Comparison of ENCODE assay signal across 12 mouse cellular contexts in genomic region chr15:83495787-83496367, GRCm38 (mm10). TPM values are rescaled to one million over a fixed set of nuclear protein-coding genes. Genes with fewer than 3 reads are reported as not detected.
DNase-seq lines count a peak whose midpoint lies in the region; ATAC-seq and TF ChIP-seq lines count a peak whose summit lies in the region.
"Had no signal": no experiment of that assay in that cellular context is flagged by ENCODE, and none has a peak within 500 bp of the region (broad histone marks: within the 10 kb centered on the region; RNA-seq: fewer than 3 reads in every experiment).

No protein-coding gene starts in this region.

- ATAC-seq in hindbrain, embryonic 13.5 days (ENCODE audit: low FRiP score), result no peak
- peak; percentile 79 for ATAC-seq in liver, embryonic 12.5 days
- ATAC-seq in inflammation-experienced regulatory T-cells, adult 6 months, result no peak
- ATAC-seq: midbrain, embryonic 13.5 days had no signal

- H3K9ac ChIP-seq in hindbrain, embryonic 13.5 days, result no peak overlapping the region
- peak overlapping the region; percentile 39 for H3K9ac ChIP-seq in ES-E14 (ENCODE audit: insufficient read depth, low read depth, low read length, poor library complexity, severe bottlenecking)
- H3K9ac ChIP-seq in liver, embryonic 12.5 days, result peak overlapping the region; percentile 49
- H3K9ac ChIP-seq: midbrain, embryonic 13.5 days had no signal

- H3K36me3 ChIP-seq in hindbrain, embryonic 10.5 days, result peaks cover 98% of the 10 kb centered on the region
- peaks cover 99% of the 10 kb centered on the region for H3K36me3 ChIP-seq in hindbrain, embryonic 13.5 days
- H3K36me3 ChIP-seq in ES-E14 (ENCODE audit: control insufficient read depth, insufficient read depth, low read length, poor library complexity, severe bottlenecking), result peaks cover 7% of the 10 kb centered on the region; the same call in 1 of the 2 replicates
- H3K36me3 ChIP-seq in liver, embryonic 12.5 days, result peaks cover 19% of the 10 kb centered on the region

- H3K4me3 ChIP-seq in hindbrain, embryonic 10.5 days, result peak overlapping the region; percentile 9
- H3K4me3 ChIP-seq in hindbrain, embryonic 13.5 days, result no peak overlapping the region
- H3K4me3 ChIP-seq in ES-E14 (ENCODE audit: insufficient read depth in 1 of 2, low read depth in 1 of 2, low read length in 2 of 2, poor library complexity in 1 of 2, severe bottlenecking in 1 of 2), result peak overlapping the region; percentile 5 to 21; a peak in 2 of 4 replicates
- peak overlapping the region; percentile 42 for H3K4me3 ChIP-seq in liver, embryonic 12.5 days
- H3K4me3 ChIP-seq: midbrain, embryonic 13.5 days had no signal

- H3K27ac ChIP-seq in hindbrain, embryonic 10.5 days, result no peak overlapping the region
- no peak overlapping the region for H3K27ac ChIP-seq in hindbrain, embryonic 13.5 days
- H3K27ac ChIP-seq in ES-E14 (ENCODE audit: insufficient read depth, low read depth, low read length, poor library complexity, severe bottlenecking), result no peak overlapping the region
- H3K27ac ChIP-seq in liver, embryonic 12.5 days, result peak overlapping the region; percentile 60
- H3K27ac ChIP-seq: midbrain, embryonic 13.5 days had no signal

- no peaks in the 10 kb centered on the region for H3K9me3 ChIP-seq in hindbrain, embryonic 10.5 days
- H3K9me3 ChIP-seq in hindbrain, embryonic 13.5 days, result no peaks in the 10 kb centered on the region
- H3K9me3 ChIP-seq in ES-E14 (ENCODE audit: control insufficient read depth, insufficient read depth, low read depth, low read length), result no peaks in the 10 kb centered on the region
- no peaks in the 10 kb centered on the region for H3K9me3 ChIP-seq in liver, embryonic 12.5 days (replicated peaks)
- H3K9me3 ChIP-seq: midbrain, embryonic 13.5 days had no signal

- DNase-seq in hindbrain, embryonic 10.5 days (ENCODE audit: low spot score), result peak; percentile 10
- no peak for DNase-seq in ES-E14 (ENCODE audit: low read depth, low spot score)
- DNase-seq in adrenal gland, postnatal 10 days, result peak; percentile 17
- no peak for DNase-seq in urinary bladder, adult 18-20 months (ENCODE audit: low spot score in 2 of 2)
- DNase-seq: cerebellum, adult 11-12 months; kidney, adult 11 months; lung, postnatal 10 days had no signal

- WGBS in hindbrain, embryonic 10.5 days, result 65% methylated on average over 22 of the region's 22 CpGs
- WGBS in hindbrain, embryonic 13.5 days, result 51% methylated on average over 22 of the region's 22 CpGs
- 51% methylated on average over 22 of the region's 22 CpGs for WGBS in liver, embryonic 12.5 days (ENCODE audit: insufficient replicate concordance)

- no peaks in the 10 kb centered on the region for H3K27me3 ChIP-seq in hindbrain, embryonic 10.5 days (ENCODE audit: insufficient read depth, poor library complexity, severe bottlenecking)
- H3K27me3 ChIP-seq in hindbrain, embryonic 13.5 days, result no peaks in the 10 kb centered on the region
- H3K27me3 ChIP-seq in liver, embryonic 12.5 days (replicated peaks), result no peaks in the 10 kb centered on the region
- H3K27me3 ChIP-seq: midbrain, embryonic 13.5 days had no signal

- H3K4me2 ChIP-seq in hindbrain, embryonic 13.5 days, result no peak overlapping the region
- peak overlapping the region; percentile 60 for H3K4me2 ChIP-seq in liver, embryonic 12.5 days
- H3K4me2 ChIP-seq: midbrain, embryonic 13.5 days had no signal

- in situ Hi-C loops in ES-E14 (cut with MboI; ENCODE audit: low sequenced_read_pairs in 2 of 2, unreplicated experiment in 2 of 2), result no loop called here

- H3K4me1 ChIP-seq in hindbrain, embryonic 10.5 days (replicated peaks), result no peaks in the 10 kb centered on the region; the same call in 1 of the 2 replicates
- no peaks in the 10 kb centered on the region for H3K4me1 ChIP-seq in hindbrain, embryonic 13.5 days (replicated peaks)
- H3K4me1 ChIP-seq in ES-E14 (ENCODE audit: control insufficient read depth in 2 of 2, insufficient read depth in 2 of 2, low read length in 2 of 2, poor library complexity in 1 of 2), result peaks cover 0 to 4% of the 10 kb centered on the region in 2 experiments; a peak in 2 of 4 replicates
- peaks cover 25% of the 10 kb centered on the region for H3K4me1 ChIP-seq in liver, embryonic 12.5 days
- H3K4me1 ChIP-seq: midbrain, embryonic 13.5 days had no signal

TF ChIP-seq in ES-E14, 5 proteins besides CTCF, POLR2A, EP300 and RAD21:
- no peak for TF ChIP-seq ZC3H11A (IDR thresholded peaks at IDR 0.05; ENCODE audit: borderline replicate concordance, low read depth, low read length)
- TF ChIP-seq CHD2 (IDR thresholded peaks at IDR 0.05; ENCODE audit: low read depth, low read length), result no peak
- peak; percentile 93 for TF ChIP-seq ZNF384 (IDR thresholded peaks at IDR 0.05; ENCODE audit: low read depth, low read length)

RNA-seq across cellular contexts. Expression of gene Ttll1, which starts 14.8 kb away (rescaled TPM):
- polyA plus RNA-seq in hindbrain, embryonic 10.5 days (2016; fragmentation: Nextera tagmentation; extraction: Ambion mirVana), result 38.0 and 50.4 TPM in 2 replicates
- polyA plus RNA-seq in hindbrain, embryonic 13.5 days (2015; fragmentation: Nextera tagmentation; extraction: Ambion mirVana), result 112 and 113 TPM in 2 replicates
- total RNA-seq in ES-E14 (2012; rRNA removed), result 5.3 and 7.2 TPM in 2 replicates
- total RNA-seq in adrenal gland, postnatal 10 days (2021), result 1 to 10 TPM; 7.0 to 9.5 TPM
- 9.6 and 10.0 TPM in 2 replicates for polyA plus RNA-seq in liver, embryonic 12.5 days (2016; fragmentation: Nextera tagmentation; extraction: Ambion mirVana)
- polyA plus RNA-seq in inflammation-experienced regulatory T-cells, adult 6 months (2017; shearing (Covaris generic)), result 10 to 100 TPM in 1 of 3 experiments, 1 to 10 TPM in 2; 6.8 to 11.7 (median 9.6) TPM

RNA-seq across cellular contexts. Expression of gene Bik, which starts 30.8 kb away (rescaled TPM):
- polyA plus RNA-seq in hindbrain, embryonic 10.5 days (2016; fragmentation: Nextera tagmentation; extraction: Ambion mirVana), result 2.2 and 4.1 TPM in 2 replicates
- polyA plus RNA-seq in hindbrain, embryonic 13.5 days (2015; fragmentation: Nextera tagmentation; extraction: Ambion mirVana), result 0.63 and 1.5 TPM in 2 replicates
- total RNA-seq in ES-E14 (2012; rRNA removed), result 2.5 and 4.4 TPM in 2 replicates
- total RNA-seq in adrenal gland, postnatal 10 days (2021), result 10 to 100 TPM; 10.4 to 12.1 TPM
- 2.2 and 2.7 TPM in 2 replicates for polyA plus RNA-seq in liver, embryonic 12.5 days (2016; fragmentation: Nextera tagmentation; extraction: Ambion mirVana)
- polyA plus RNA-seq in inflammation-experienced regulatory T-cells, adult 6 months (2017; shearing (Covaris generic)), result 1 to 10 TPM; 2.7 to 3.6 (median 3.4) TPM
- total RNA-seq: left cerebral cortex, postnatal 10 days had no signal

RNA-seq across cellular contexts. Expression of gene Pacsin2, which starts 31.5 kb away (rescaled TPM):
- 53.3 and 57.7 TPM in 2 replicates for polyA plus RNA-seq in hindbrain, embryonic 10.5 days (2016; fragmentation: Nextera tagmentation; extraction: Ambion mirVana)
- 27.8 and 29.5 TPM in 2 replicates for polyA plus RNA-seq in hindbrain, embryonic 13.5 days (2015; fragmentation: Nextera tagmentation; extraction: Ambion mirVana)
- total RNA-seq in ES-E14 (2012; rRNA removed), result 43.8 and 67.7 TPM in 2 replicates
- total RNA-seq in adrenal gland, postnatal 10 days (2021), result 10 to 100 TPM; 69.9 to 76.3 TPM
- 65.1 and 68.4 TPM in 2 replicates for polyA plus RNA-seq in liver, embryonic 12.5 days (2016; fragmentation: Nextera tagmentation; extraction: Ambion mirVana)
- 10 to 100 TPM; 17.1 to 34.5 (median 22.0) TPM for polyA plus RNA-seq in inflammation-experienced regulatory T-cells, adult 6 months (2017; shearing (Covaris generic))

Comparison
In these comparisons a context has a peak if more than half of its experiments do, and no peak if none do; other contexts are left out.
1. DNase-seq: peak in hindbrain, embryonic 10.5 days (single experiment) and adrenal gland, postnatal 10 days (single experiment); none in ES-E14 (single experiment) and urinary bladder, adult 18-20 months (0 of 2).